Mouse (Mus musculus) gastrocnemius, adult 18-20 months (tissue): ENCODE measurements around the gene Fgfrl1. TPM values are rescaled to one million over a fixed set of nuclear protein-coding genes. Genes with fewer than 3 reads are reported as not detected.
A peak's percentile ranks its signal among the peaks of the same experiment; 100 is the strongest.

Source experiments
- DNase-seq: peaks from one replicate; pipeline ENCODE4 v3.0.0; 2021; ENCODE audit warnings: low spot score
- total RNA-seq, 2 experiments: library from RNA; stranded (reverse); gene quantifications; 2 replicates each; pipeline ENCODE4 v1.2.3; 2021

The Fgfrl1 gene
- total RNA-seq, 2 experiments from 2014 or later: 23.3 to 29.9 TPM

DNA sequence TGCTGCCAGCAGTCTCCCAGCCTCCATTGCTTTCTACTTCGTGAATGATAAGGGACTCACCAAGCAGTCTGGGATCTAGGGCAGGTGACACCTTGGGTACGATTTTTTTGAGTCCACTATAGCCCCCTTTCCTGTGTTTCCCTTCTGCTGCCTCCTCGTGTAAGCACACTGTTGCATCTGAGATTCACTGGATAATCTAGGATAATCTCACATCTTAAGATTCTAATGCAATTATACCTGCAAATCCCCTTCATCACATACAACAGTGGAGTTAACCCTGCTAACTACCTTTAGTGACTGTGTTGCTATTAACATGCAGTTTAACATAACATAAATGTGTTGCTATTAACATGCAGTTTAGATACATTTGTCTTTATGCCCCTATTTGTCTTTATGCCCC, 27.1 kb upstream of the Fgfrl1 start:
- DNase-seq: no peak

- DNase-seq: no peak
Measured at GRCm38 (mm10) chr5:108667370-108667769, 24.8 kb upstream of the Fgfrl1 start.

- DNase-seq: no peak
Measured at GRCm38 (mm10) chr5:108668387-108668932, 23.7 kb upstream of the Fgfrl1 start.

GRCm38 (mm10) chr5:108668977-108669936, 22.9 kb upstream of the Fgfrl1 start, which contains the start of gene Dgkq:
TSS of gene Dgkq (minus strand) at chr5:108669672.
- peak; percentile 93 for DNase-seq

DNA sequence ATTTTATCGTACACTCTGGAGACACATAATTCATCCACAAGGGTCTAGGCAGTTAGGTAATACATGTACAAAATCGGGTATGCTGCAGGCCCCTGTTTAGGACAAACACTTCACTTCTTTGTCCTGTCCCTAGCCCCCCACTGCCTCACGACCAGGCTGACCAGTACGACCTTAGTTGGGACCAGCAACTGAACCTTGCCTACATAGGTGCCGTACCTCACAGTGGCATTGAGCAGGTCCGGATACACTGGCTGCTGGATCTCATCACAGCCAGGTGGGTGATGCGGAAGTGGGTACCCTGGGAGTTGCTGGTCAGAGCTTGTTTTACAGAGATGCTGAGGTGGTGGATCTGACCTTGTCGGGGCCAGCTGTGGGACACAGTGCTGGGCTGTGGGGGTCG, 22.2 kb upstream of the Fgfrl1 start:
- no peak for DNase-seq

- no peak for DNase-seq
Measured at GRCm38 (mm10) chr5:108670785-108671184, 21.4 kb upstream of the Fgfrl1 start.

- DNase-seq: no peak
Measured at GRCm38 (mm10) chr5:108671757-108672156, 20.4 kb upstream of the Fgfrl1 start.

- no peak for DNase-seq
Measured at GRCm38 (mm10) chr5:108674624-108675023, 17.6 kb upstream of the Fgfrl1 start.

GRCm38 (mm10) chr5:108675251-108675816, 16.8 kb upstream of the Fgfrl1 start, which contains the start of gene Slc26a1:
TSS of gene Slc26a1 (minus strand) at chr5:108675569.
- no peak for DNase-seq

- no peak for DNase-seq
Measured at GRCm38 (mm10) chr5:108676772-108677498, 15.2 kb upstream of the Fgfrl1 start.

GRCm38 (mm10) chr5:108677605-108678295, 14.4 kb upstream of the Fgfrl1 start:
- DNase-seq: no peak

GRCm38 (mm10) chr5:108678296-108678854, 13.8 kb upstream of the Fgfrl1 start:
- no peak for DNase-seq

- DNase-seq: no peak
Measured at GRCm38 (mm10) chr5:108679909-108680308, 12.3 kb upstream of the Fgfrl1 start.

- DNase-seq: no peak
Measured at GRCm38 (mm10) chr5:108680871-108681270, 11.3 kb upstream of the Fgfrl1 start.

DNA sequence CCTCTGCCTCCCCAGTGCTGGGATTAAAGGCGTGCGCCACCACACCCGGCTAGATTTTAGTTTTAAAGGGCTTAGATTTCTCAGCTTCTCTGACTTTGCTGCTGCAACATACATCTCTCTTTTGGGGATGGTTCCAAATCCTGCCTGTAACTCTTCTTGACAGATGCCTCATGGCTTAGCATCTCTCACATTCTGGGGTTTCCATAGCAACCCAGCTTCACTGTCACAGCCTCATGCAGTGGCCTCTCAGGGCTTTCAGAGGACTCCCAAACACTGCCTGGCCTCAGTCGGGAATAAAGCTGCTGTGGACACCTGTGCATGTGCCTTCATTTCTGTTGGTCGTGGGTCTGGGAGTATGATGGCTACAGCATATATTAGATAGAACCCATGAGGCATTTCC, 3.1 kb upstream of the Fgfrl1 start:
- no peak for DNase-seq

- DNase-seq: no peak
Measured at GRCm38 (mm10) chr5:108691152-108691551, 1.0 kb upstream of the Fgfrl1 start.

GRCm38 (mm10) chr5:108693872-108694288, 1.7 kb downstream of the Fgfrl1 start:
- DNase-seq: peak; percentile 84

DNA sequence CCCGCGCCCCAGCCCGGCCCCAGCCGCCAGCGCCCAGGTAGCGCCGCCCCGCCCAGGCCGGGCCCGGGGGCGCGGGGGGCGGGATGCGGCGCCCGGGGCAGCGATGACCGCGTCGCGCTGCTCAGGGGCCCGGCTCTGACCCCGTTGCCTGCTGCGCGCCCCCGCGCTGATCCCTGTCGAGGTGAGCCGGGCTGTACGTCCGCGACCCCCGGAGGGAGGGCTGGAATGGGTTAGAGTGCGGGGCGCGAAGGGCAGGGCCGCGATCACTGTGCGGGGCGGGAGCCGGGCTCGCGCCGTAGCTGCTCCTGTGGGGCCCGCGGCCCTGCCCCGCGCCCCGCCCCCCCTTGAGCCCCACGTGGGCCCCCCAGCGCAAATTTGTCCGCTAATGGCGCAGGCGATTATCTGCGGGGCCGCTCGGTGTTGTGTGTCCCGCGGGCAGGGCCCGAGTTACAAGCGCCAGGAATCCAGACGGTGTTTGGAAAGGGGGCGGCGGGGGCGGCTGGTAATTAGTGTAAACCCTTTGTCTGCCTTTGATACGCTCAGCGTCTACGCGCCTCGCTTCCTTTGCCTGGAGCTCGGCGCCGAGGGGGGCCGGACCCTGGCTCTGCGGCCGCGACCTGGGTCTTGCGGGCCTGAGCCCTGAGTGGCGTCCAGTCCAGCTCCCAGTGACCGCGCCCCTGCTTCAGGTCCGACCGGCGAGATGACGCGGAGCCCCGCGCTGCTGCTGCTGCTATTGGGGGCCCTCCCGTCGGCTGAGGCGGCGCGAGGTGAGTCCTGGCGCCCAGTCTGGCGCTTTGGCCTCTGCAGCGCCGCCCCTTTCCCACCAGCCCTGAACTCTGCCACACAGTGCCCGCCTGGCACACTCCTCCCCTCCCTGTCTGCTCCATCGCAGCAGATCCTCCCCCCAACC, 2.4 kb downstream of the Fgfrl1 start:
- no peak for DNase-seq

DNA sequence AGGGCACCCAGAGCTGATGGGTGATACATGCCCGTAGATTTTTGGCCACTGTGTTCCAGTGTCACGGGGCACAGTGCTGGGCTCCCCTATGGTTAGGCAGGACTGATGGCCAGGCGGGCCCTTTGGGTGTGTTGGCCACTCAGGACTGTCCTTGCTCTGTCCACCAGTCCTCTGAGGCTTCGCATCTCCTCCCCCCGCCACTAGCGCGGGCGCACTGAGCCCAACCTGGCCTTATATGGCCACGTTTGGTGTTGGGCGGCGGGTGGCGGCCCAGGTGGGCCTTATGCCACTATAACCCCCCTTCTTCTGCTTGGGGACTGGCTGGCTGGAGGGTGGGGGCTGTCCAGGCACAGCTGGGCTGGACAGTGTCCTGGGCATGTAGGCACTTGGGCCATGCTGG, 3.7 kb downstream of the Fgfrl1 start:
- no peak for DNase-seq

- no peak for DNase-seq
Measured at GRCm38 (mm10) chr5:108696542-108696941, 4.4 kb downstream of the Fgfrl1 start.
